Mouse (Mus musculus): ENCODE results near the gene Cfap73. TPM values are rescaled to one million over a fixed set of nuclear protein-coding genes. Genes with fewer than 3 reads are reported as not detected.

Gene Cfap73
- total and polyA plus RNA-seq, 3 experiments: 0.25 TPM; not detected in 2

GRCm38 (mm10) chr5:120612822-120613604 lies 21.0 kb downstream of the Cfap73 start:
- Histone ChIP-seq H3K9ac (ENCODE audit: control insufficient read depth, low read depth, low read length, poor library complexity, severe bottlenecking) (peak overlapping the region; percentile 90), H3K4me1 (ENCODE audit: control insufficient read depth in 1 of 2, insufficient read depth in 2 of 2, low read length in 2 of 2) (peaks cover 2 to 9% of the 10 kb centered on the region in 2 experiments; a peak in 2 of 4 replicates), H3K79me2 (ENCODE audit: control insufficient read depth, insufficient read depth, low read length, poor library complexity) (peaks cover 29% of the 10 kb centered on the region), H3K36me3 (ENCODE audit: control insufficient read depth in 1 of 2, insufficient read depth in 2 of 2, low read length in 2 of 2) (no peaks in the 10 kb centered on the region; a peak in 1 of 4 replicates), H3K27ac (ENCODE audit: control insufficient read depth, low read depth, low read length) (peak overlapping the region; percentile 78), H3K9me3 (replicated peaks; ENCODE audit: insufficient read depth, low read length) (no peaks in the 10 kb centered on the region), H3K27me3 (ENCODE audit: control insufficient read depth in 1 of 2, insufficient read depth in 2 of 2, low read length in 2 of 2) (no peaks in the 10 kb centered on the region), H3K4me3 (ENCODE audit: control insufficient read depth in 1 of 2, insufficient read depth in 1 of 2, low read depth in 2 of 2, low read length in 2 of 2) (peak overlapping the region; percentile 88)
- TF ChIP-seq POLR2A (IDR thresholded peaks at IDR 0.05; ENCODE audit: control insufficient read depth in 1 of 2, insufficient read depth in 1 of 2, low read depth in 1 of 2, low read length in 2 of 2, poor library complexity in 1 of 2) (peak; percentile 88 to 99), NELFE (IDR thresholded peaks at IDR 0.05; ENCODE audit: low read depth, low read length) (peak; percentile 95), TCF12 (IDR thresholded peaks at IDR 0.05; ENCODE audit: low read depth, low read length) (peak; percentile 51; the same call in 1 of the 2 replicates), NRF1 (IDR thresholded peaks at IDR 0.05; ENCODE audit: insufficient read depth, low read depth, low read length, poor library complexity, severe bottlenecking) (peak; percentile 62), GATA1 (IDR thresholded peaks at IDR 0.05; ENCODE audit: low read depth, low read length) (no peak), KAT2A (conservative IDR thresholded peaks at IDR 0.05; ENCODE audit: low read depth, low read length) (no peak), SIN3A (IDR thresholded peaks at IDR 0.05; ENCODE audit: low read length) (peak; percentile 67), MYC (IDR thresholded peaks at IDR 0.05; ENCODE audit: low read depth, low read length) (peak; percentile 90), POLR2AphosphoS2 (IDR thresholded peaks at IDR 0.05; ENCODE audit: low read length) (peak; percentile 92), CTCF (IDR thresholded peaks at IDR 0.05 in 2 of 3, conservative IDR thresholded peaks at IDR 0.05 in 1 of 3; ENCODE audit: control insufficient read depth in 1 of 3, insufficient read depth in 1 of 3, low read depth in 2 of 3, low read length in 3 of 3, poor library complexity in 1 of 3, severe bottlenecking in 1 of 3) (no peak), USF1 (IDR thresholded peaks at IDR 0.05; ENCODE audit: low read depth, low read length) (no peak), HCFC1 (IDR thresholded peaks at IDR 0.05; ENCODE audit: low read depth, low read length) (peak; percentile 79), POLR2AphosphoS5 (IDR thresholded peaks at IDR 0.05; ENCODE audit: borderline replicate concordance, low read depth, low read length) (no peak), CHD1 (IDR thresholded peaks at IDR 0.05; ENCODE audit: low read depth, low read length) (no peak), ELF1 (IDR thresholded peaks at IDR 0.05; ENCODE audit: low read depth, low read length) (peak; percentile 96), MAX (IDR thresholded peaks at IDR 0.05; ENCODE audit: low read length) (peak; percentile 82), ZMIZ1 (IDR thresholded peaks at IDR 0.05; ENCODE audit: low read depth, low read length) (peak; percentile 84), GABPA (IDR thresholded peaks at IDR 0.05; ENCODE audit: low read depth, low read length) (no peak), E2F4 (IDR thresholded peaks at IDR 0.05; ENCODE audit: borderline replicate concordance, low read depth, low read length) (no peak), TBP (IDR thresholded peaks at IDR 0.05; ENCODE audit: low read depth, low read length) (peak; percentile 18; the same call in 1 of the 2 replicates), MXI1 (IDR thresholded peaks at IDR 0.05; ENCODE audit: low read depth, low read length) (peak; percentile 88)
- DNase-seq (ENCODE audit: low read depth, low spot score): peak; percentile 100

Measured in MEL (cell line).